Mouse (Mus musculus) megakaryocyte, embryonic 14.5 days (primary cell): ENCODE results near the gene H2-DMb1. TPM values are rescaled to one million over a fixed set of nuclear protein-coding genes. Genes with fewer than 3 reads are reported as not detected.

Experiments used
- H3K27me3 ChIP-seq: replicated peaks from 2 replicates; pipeline ENCODE3; 2012; ENCODE audit warnings: inconsistent platforms
- H3K36me3 ChIP-seq: replicated peaks from 2 replicates; pipeline ENCODE3; 2012; ENCODE audit warnings: low read length, inconsistent platforms, mixed read lengths
- H3K4me1 ChIP-seq: 2 replicates; pipeline ENCODE4 v1.6.1; 2012; ENCODE audit warnings: inconsistent platforms
- H3K4me3 ChIP-seq: replicated peaks from 2 replicates; pipeline ENCODE3; 2012; ENCODE audit warnings: moderate library complexity, mild to moderate bottlenecking, inconsistent platforms
- H3K9me3 ChIP-seq: 2 replicates; pipeline ENCODE4 v1.6.1; 2012; ENCODE audit warnings: inconsistent platforms
- FLI1 ChIP-seq: IDR thresholded peaks from 2 replicates; pipeline ENCODE4 v1.6.1; 2012; ENCODE audit warnings: low read length, inconsistent platforms, mixed read lengths
- GATA1 ChIP-seq: IDR thresholded peaks from 3 replicates; pipeline ENCODE4 v1.6.1; 2012; ENCODE audit warnings: mixed read lengths, low read length, inconsistent platforms, borderline replicate concordance
- polyA plus RNA-seq: library from polyadenylated mRNA; stranded (reverse); fragments of >175 nt; gene quantifications from 2 replicates; pipeline ENCODE4 v1.2.3, GENCODE M21; 2012; ENCODE audit warnings: low replicate concordance; ENCODE audit not compliant: insufficient read depth

H2-DMb1 gene
- polyA plus RNA-seq, 1 experiment: 1.1 TPM

DNA sequence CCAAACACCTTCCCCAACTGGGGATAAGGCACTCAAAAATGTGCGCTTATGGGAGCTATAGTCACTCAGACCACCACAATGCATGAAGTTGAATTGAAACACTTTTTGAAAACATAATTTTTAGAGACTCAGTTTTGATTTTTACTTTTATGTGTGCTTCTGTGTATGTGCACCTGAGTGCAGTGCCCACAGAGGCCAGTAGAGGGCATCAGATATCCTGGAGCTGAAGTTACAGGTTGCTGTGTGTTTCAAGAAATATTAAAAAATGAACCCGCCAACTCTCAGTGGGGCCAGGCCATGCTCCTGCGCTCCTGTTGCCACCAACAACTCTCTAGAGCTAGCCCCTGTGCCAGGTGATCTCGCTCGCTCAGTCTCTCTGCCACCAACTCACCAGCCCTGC lies 19.7 kb downstream of the H2-DMb1 start:
- H3K27me3 ChIP-seq: peaks cover 10% of the 10 kb centered on the region
- peaks cover 18% of the 10 kb centered on the region for H3K9me3 ChIP-seq
- H3K4me1 ChIP-seq: peaks cover 25% of the 10 kb centered on the region
- H3K4me3 ChIP-seq: no peak overlapping the region
- H3K36me3 ChIP-seq: no peaks in the 10 kb centered on the region
- TF ChIP-seq GATA1 (no peak), FLI1 (no peak)

DNA sequence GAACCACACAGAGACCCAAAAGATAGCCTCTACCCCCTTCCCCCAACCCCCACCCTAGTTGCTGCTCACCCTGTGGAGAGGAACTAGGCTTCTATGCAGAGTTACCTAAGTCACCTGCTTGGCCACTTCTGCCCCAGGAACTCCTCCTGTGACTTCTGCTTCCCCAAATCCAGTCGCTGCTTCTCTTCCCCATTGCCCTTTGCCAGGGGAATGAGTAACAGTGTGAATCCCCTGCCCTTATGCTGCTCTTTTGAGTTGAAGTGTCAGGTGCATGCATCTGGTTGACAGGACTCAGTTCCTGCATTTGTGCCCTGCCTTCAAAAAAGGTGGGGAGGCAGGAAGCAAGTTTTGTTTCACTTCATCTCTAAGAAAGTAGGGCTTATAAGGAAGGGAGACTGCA lies 21.2 kb downstream of the H2-DMb1 start:
- H3K36me3 ChIP-seq: no peaks in the 10 kb centered on the region
- H3K4me3 ChIP-seq: no peak overlapping the region
- H3K9me3 ChIP-seq: peaks cover 21% of the 10 kb centered on the region
- H3K27me3 ChIP-seq: peaks cover 10% of the 10 kb centered on the region
- TF ChIP-seq FLI1 (no peak), GATA1 (no peak)
- peaks cover 16% of the 10 kb centered on the region for H3K4me1 ChIP-seq

DNA sequence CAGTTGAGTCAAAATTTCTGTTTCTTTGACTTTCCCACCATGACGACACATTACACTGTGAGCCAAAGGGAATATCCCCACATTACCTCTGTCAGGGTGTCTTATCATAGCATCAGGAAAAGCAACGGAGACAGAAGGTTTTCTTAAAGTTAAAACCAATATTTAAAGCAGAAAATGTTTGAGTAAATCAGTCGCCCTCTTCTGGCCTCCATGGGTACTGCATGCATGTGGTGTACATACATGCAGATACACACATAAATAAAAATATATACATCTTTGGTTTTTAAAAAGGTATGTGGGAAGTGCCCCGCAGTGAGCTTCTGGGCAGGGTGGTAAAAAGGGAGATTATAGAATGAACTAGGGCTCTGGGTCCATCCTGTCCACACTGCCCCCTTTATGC lies 24.3 kb downstream of the H2-DMb1 start:
- peaks cover 7% of the 10 kb centered on the region for H3K4me1 ChIP-seq
- peaks cover 14% of the 10 kb centered on the region for H3K36me3 ChIP-seq
- H3K4me3 ChIP-seq: no peak overlapping the region
- H3K27me3 ChIP-seq: peaks cover 10% of the 10 kb centered on the region
- no peak for TF ChIP-seq GATA1
- no peak for TF ChIP-seq FLI1
- peaks cover 19% of the 10 kb centered on the region for H3K9me3 ChIP-seq

DNA sequence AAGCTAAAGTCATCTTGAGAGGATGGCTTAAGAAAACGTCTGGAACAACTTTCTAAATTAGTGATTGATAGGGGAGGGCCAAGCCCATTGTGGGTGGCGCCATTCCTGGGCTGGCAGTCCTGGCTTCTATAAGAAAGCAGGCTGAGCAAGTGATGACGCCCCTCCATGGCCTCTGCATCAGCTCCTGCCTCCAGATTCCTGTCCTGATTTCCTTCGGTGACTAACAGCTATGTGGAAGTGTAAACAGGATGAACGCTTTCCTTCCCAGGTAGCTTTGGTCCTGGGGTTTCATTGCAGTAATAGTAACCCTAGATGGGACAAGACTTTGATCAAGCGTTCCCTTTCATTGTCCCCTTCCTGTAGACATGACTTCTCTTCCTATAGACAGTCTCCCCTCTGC lies 26.1 kb downstream of the H2-DMb1 start:
- Histone ChIP-seq H3K9me3 (peaks cover 16% of the 10 kb centered on the region; the same call in 1 of the 2 replicates), H3K4me3 (no peak overlapping the region), H3K4me1 (peaks cover 12% of the 10 kb centered on the region), H3K36me3 (peaks cover 33% of the 10 kb centered on the region), H3K27me3 (peaks cover 9% of the 10 kb centered on the region)
- no peak for TF ChIP-seq FLI1
- TF ChIP-seq GATA1: no peak

DNA sequence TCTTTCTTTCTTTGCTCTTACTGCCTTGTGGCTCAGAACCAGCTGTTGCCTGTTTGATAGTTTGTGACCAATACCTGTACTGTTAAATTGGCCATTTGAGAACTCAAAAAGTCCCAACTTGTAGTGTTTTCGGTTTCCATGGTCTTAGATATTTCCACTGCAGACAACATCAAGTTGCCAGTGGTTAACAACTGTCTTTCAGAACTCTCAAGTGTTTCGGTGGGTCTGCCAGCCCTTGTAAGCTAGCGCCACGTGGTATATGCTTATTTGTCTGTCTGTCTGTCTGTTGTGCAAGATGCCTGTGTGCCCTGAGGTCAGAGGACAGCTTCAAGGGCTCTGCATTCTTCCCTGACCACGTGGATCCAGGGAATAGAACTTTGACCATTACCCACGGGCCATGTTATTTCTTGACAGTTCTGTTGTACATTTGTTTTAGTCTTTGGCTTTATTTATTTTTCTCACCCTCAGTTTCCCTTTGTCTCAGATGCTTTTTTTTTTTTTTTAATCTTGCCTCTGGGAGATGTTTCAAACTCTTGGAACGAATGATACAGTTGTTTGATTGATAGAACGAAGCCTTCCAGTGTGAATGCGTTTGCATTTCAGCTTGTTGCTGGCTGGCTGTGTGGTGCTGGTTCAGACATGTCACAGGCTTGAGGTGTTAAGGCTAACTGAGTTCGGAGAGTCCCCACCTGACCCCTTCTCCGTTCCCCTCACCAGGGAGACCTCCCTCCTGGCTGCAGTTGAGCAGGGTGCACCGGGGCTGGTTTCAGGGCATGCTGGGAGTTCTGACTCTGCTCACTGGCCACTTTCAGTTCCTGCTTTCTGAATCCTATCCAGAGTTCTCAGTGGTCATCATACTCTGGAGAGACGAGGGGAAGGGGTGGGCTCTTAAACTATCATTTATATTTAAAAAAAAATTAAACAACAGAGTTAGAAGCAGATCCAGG lies 27.3 kb downstream of the H2-DMb1 start:
- peaks cover 6% of the 10 kb centered on the region for H3K27me3 ChIP-seq
- peaks cover 40% of the 10 kb centered on the region for H3K36me3 ChIP-seq
- TF ChIP-seq FLI1 (no peak), GATA1 (no peak)
- peaks cover 16% of the 10 kb centered on the region; the same call in 1 of the 2 replicates for H3K9me3 ChIP-seq
- peaks cover 11% of the 10 kb centered on the region for H3K4me1 ChIP-seq
- H3K4me3 ChIP-seq: no peak overlapping the region

DNA sequence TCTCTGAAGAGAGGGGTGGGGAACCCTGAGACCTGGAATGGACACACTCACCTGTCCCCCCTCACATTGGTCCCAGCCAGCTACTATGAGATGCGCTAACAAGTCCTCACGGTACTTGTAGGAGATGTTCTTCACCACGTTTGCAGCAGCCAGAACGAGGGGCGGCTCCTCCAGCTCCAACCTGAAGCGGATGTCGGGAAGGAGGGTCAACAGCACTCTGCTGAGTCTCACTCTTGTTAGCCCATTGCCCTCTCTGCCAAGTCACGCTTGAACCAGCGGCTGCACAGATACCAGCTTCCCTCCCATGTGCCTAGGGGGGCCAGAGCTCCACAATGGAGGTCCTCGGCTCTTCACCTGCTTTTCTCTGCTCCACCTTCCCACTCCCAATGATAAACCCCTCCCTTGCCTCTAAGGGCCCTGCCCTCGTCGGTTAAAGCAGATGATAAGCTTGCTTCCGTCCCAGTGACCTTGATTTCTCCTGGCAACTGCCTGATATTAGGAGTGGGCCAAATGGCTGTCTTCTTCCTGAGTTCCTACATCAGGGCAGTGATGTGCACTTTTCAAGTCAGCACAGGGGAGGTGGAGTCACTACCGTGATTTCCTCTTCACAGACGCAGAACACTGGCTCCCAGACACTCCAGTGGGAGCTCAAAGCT lies 30.8 kb downstream of the H2-DMb1 start:
- H3K27me3 ChIP-seq: no peaks in the 10 kb centered on the region
- no peaks in the 10 kb centered on the region for H3K9me3 ChIP-seq
- TF ChIP-seq GATA1 (no peak), FLI1 (no peak)
- H3K4me1 ChIP-seq: peaks cover 32% of the 10 kb centered on the region
- peaks cover 40% of the 10 kb centered on the region for H3K36me3 ChIP-seq
- H3K4me3 ChIP-seq: peak overlapping the region; percentile 38

- TF ChIP-seq FLI1 (no peak), GATA1 (no peak)
- Histone ChIP-seq H3K36me3 (peaks cover 58% of the 10 kb centered on the region), H3K27me3 (no peaks in the 10 kb centered on the region), H3K4me3 (peak overlapping the region; percentile 99), H3K9me3 (no peaks in the 10 kb centered on the region), H3K4me1 (peaks cover 48% of the 10 kb centered on the region)
These were observed 32.7 kb downstream of the H2-DMb1 start for GRCm38 (mm10) chr17:34185526-34185925.

DNA sequence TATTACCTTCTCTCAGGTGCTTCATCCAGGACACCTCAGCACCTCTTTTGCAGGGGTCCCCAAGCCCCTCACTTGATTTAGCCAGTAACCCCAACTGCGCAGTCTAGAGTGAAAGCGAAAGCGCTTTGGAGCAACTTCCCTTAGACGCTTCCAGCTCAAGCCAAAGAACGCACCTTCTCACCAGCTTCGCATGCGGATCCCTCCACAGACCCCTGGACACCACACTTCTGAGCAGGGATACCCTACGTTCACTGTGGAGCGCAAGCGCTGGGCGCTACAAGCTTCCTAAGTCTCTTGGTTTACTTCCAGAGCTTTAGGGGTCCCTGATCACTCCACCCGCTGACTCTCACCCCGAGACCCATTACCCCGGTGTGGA lies 34.0 kb downstream of the H2-DMb1 start:
- Histone ChIP-seq H3K4me3 (peak overlapping the region; percentile 99), H3K27me3 (no peaks in the 10 kb centered on the region), H3K4me1 (peaks cover 61% of the 10 kb centered on the region), H3K36me3 (peaks cover 61% of the 10 kb centered on the region), H3K9me3 (no peaks in the 10 kb centered on the region)
- no peak for TF ChIP-seq FLI1
- no peak for TF ChIP-seq GATA1

DNA sequence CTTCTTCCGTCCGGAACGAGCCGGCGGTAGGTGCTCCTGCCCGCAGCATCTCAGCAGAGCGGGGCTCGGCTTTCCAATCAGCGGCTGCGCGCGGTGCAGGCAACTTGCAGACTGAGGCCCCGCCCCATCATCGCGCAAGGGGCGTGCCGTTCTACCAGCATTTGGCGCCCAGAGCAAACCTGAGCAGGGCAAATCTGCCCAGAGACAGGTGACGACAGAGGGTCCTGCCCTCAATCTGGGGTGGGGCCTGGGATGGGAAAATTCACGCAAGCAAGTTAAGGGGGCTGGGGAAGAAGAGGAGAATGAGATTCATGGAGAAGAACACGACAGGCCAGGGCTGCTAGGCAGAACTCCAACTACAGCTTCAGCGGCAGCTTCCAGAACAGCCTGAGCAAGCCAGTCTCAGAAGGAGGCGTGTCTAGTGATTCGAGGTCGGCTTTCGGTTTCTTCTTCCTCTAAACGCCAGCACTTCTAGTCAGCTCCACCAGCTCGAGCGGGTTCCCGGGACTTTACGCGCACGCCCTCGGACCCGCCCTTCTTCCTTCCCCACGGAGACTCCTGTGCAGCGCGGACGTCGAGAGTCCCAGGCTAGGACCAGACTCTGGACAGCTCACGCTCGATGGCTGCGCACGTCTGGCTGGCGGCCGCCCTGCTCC lies 34.5 kb downstream of the H2-DMb1 start, which contains the start of the genes Tap1 and Psmb9:
Gene Tap1, plus strand, starts transcription at position 293 of the 656 bp plus-strand sequence.
Gene Psmb9, minus strand, starts transcription at position 504 of the 656 bp plus-strand sequence.
- peaks cover 61% of the 10 kb centered on the region for H3K36me3 ChIP-seq
- TF ChIP-seq GATA1: no peak
- no peak for TF ChIP-seq FLI1
- H3K4me3 ChIP-seq: peak within 1 kb of the TSS; percentile 99
- H3K27me3 ChIP-seq: no peaks in the 10 kb centered on the region
- peaks cover 63% of the 10 kb centered on the region for H3K4me1 ChIP-seq
- no peaks in the 10 kb centered on the region for H3K9me3 ChIP-seq
